Mouse (Mus musculus) left cerebral cortex, adult 2 months (tissue): Measurements from ENCODE around the gene Galnt18. TPM values are rescaled to one million over a fixed set of nuclear protein-coding genes. Genes with fewer than 3 reads are reported as not detected.

Experiments
- DNase-seq, 2 experiments: peaks; one replicate each; pipeline ENCODE4 v3.0.0; 2021 to 2022; ENCODE audit warnings: low spot score in 2 of 2, mixed read lengths in 1 of 2; ENCODE audit errors: extremely low spot score in 1 of 2
- H3K27ac ChIP-seq: fragments of 200-600 bp; 2 replicates; pipeline ENCODE4 v1.8.1; 2022
- H3K4me3 ChIP-seq: fragments of 200-600 bp; 2 replicates; pipeline ENCODE4 v1.8.1; 2022
- CTCF ChIP-seq: fragments of 200-600 bp; IDR thresholded peaks from 2 replicates; pipeline ENCODE4 v1.8.1; 2022; ENCODE audit warnings: antibody characterized with exemption, mild to moderate bottlenecking, moderate library complexity
- intact Hi-C: fragments of 180-260 bp; cut with DNase I; formaldehyde crosslinking; loops from one replicate; pipeline ENCODE4 v1.15.1; 2025
- total RNA-seq, 2 experiments: library from RNA; stranded (reverse); gene quantifications; 2 replicates each; pipeline ENCODE4 v1.2.3; 2021

Galnt18 gene
- total RNA-seq, 2 experiments from 2014 or later = 42.0 to 42.3 TPM

GRCm38 (mm10) chr7:111730346-111731269 lies 49.2 kb downstream of the Galnt18 start:
- no peak for TF ChIP-seq CTCF
- no peak overlapping the region for H3K4me3 ChIP-seq
- DNase-seq = no peak
- H3K27ac ChIP-seq = no peak overlapping the region
- intact Hi-C loops = no loop called here

GRCm38 (mm10) chr7:111726928-111727327 lies 52.8 kb downstream of the Galnt18 start:
- no peak for TF ChIP-seq CTCF
- H3K4me3 ChIP-seq = no peak overlapping the region
- DNase-seq = no peak
- H3K27ac ChIP-seq = no peak overlapping the region
- intact Hi-C loops = no loop called here

- TF ChIP-seq CTCF = no peak
- peak overlapping the region; percentile 1; the same call in 1 of the 2 replicates for H3K27ac ChIP-seq
- no peak overlapping the region for H3K4me3 ChIP-seq
- DNase-seq = no peak
- intact Hi-C loops = loop anchor here (5.0 kb wide), 1 partner anchor 53 kb away; the partner anchor contains the start of gene Galnt18
Measured at GRCm38 (mm10) chr7:111724730-111725129, 55.0 kb downstream of the Galnt18 start.

GRCm38 (mm10) chr7:111724004-111724403 lies 55.8 kb downstream of the Galnt18 start:
- intact Hi-C loops = loop anchor here (5.0 kb wide), 1 partner anchor 53 kb away; the partner anchor contains the start of gene Galnt18
- Histone ChIP-seq H3K4me3 (no peak overlapping the region), H3K27ac (no peak overlapping the region)
- TF ChIP-seq CTCF = no peak
- DNase-seq = no peak

- H3K27ac ChIP-seq = peak overlapping the region; percentile 84
- DNase-seq = no peak
- intact Hi-C loops = loop anchor here (5.0 kb wide), 1 partner anchor 56 kb away; the partner anchor contains the start of gene Galnt18
- TF ChIP-seq CTCF = no peak
- H3K4me3 ChIP-seq = no peak overlapping the region
Measured at GRCm38 (mm10) chr7:111721308-111721698, 58.5 kb downstream of the Galnt18 start.

GRCm38 (mm10) chr7:111720511-111721307 lies 59.1 kb downstream of the Galnt18 start:
- Histone ChIP-seq H3K27ac (peak overlapping the region; percentile 84), H3K4me3 (no peak overlapping the region)
- peak; percentile 37 to 65 for DNase-seq
- no peak for TF ChIP-seq CTCF
- intact Hi-C loops = loop anchor here (5.0 kb wide), 1 partner anchor 57 kb away; the partner anchor contains the start of gene Galnt18

- TF ChIP-seq CTCF = no peak
- Histone ChIP-seq H3K27ac (peak overlapping the region; percentile 45; the same call in 1 of the 2 replicates), H3K4me3 (no peak overlapping the region)
- intact Hi-C loops = no loop called here
- DNase-seq = no peak
Measured at GRCm38 (mm10) chr7:111718900-111719299, 60.9 kb downstream of the Galnt18 start.

- Histone ChIP-seq H3K27ac (peak overlapping the region; percentile 41), H3K4me3 (no peak overlapping the region)
- intact Hi-C loops = loop anchor here (5.0 kb wide), 1 partner anchor 253 kb away; no protein-coding TSS in a partner anchor
- DNase-seq = no peak
- no peak for TF ChIP-seq CTCF
Measured at GRCm38 (mm10) chr7:111714639-111715360, 65.0 kb downstream of the Galnt18 start.

- no peak for TF ChIP-seq CTCF
- H3K27ac ChIP-seq = peak overlapping the region; percentile 28; the same call in 1 of the 2 replicates
- no peak overlapping the region for H3K4me3 ChIP-seq
- intact Hi-C loops = loop anchor here (5.0 kb wide), 1 partner anchor 253 kb away; no protein-coding TSS in a partner anchor
- no peak for DNase-seq
Measured at GRCm38 (mm10) chr7:111713828-111714600, 65.8 kb downstream of the Galnt18 start.

- Histone ChIP-seq H3K27ac (no peak overlapping the region), H3K4me3 (no peak overlapping the region)
- DNase-seq = no peak
- intact Hi-C loops = loop anchor here (5.0 kb wide), 1 partner anchor 255 kb away; no protein-coding TSS in a partner anchor
- TF ChIP-seq CTCF = no peak
Measured at GRCm38 (mm10) chr7:111712797-111713196, 67.0 kb downstream of the Galnt18 start.
